Mouse (Mus musculus) spleen, adult 12 weeks (tissue): ENCODE data around the gene Ccdc24.

Source experiments
- DNase-seq: peaks from one replicate; pipeline ENCODE4 v3.0.0; 2022; ENCODE audit warnings: low spot score

Gene Ccdc24

GRCm38 (mm10) chr4:117890750-117891149, 18.4 kb upstream of the Ccdc24 start:
- DNase-seq = no peak

- no peak for DNase-seq
Measured at GRCm38 (mm10) chr4:117890031-117890430, 17.7 kb upstream of the Ccdc24 start.

- no peak for DNase-seq
Measured at GRCm38 (mm10) chr4:117889471-117889870, 17.1 kb upstream of the Ccdc24 start.

GRCm38 (mm10) chr4:117887920-117888319, 15.6 kb upstream of the Ccdc24 start:
- DNase-seq = no peak

GRCm38 (mm10) chr4:117887133-117887532, 14.8 kb upstream of the Ccdc24 start, which contains the start of gene Atp6v0b:
Gene Atp6v0b (minus strand): TSS chr4:117887333.
- DNase-seq = peak; percentile 89

GRCm38 (mm10) chr4:117886644-117887043, 14.3 kb upstream of the Ccdc24 start:
- DNase-seq = no peak

- no peak for DNase-seq
Measured at GRCm38 (mm10) chr4:117885994-117886393, 13.6 kb upstream of the Ccdc24 start.

GRCm38 (mm10) chr4:117885093-117885492, 12.7 kb upstream of the Ccdc24 start:
- DNase-seq = no peak

GRCm38 (mm10) chr4:117884146-117884545, 11.8 kb upstream of the Ccdc24 start:
- no peak for DNase-seq

- DNase-seq = no peak
Measured at GRCm38 (mm10) chr4:117882701-117883691, 10.6 kb upstream of the Ccdc24 start, which contains the start of gene B4galt2. Gene B4galt2 (minus strand): TSS chr4:117883487.

GRCm38 (mm10) chr4:117878703-117879102, 6.3 kb upstream of the Ccdc24 start:
- no peak for DNase-seq

GRCm38 (mm10) chr4:117878301-117878700, 5.9 kb upstream of the Ccdc24 start:
- no peak for DNase-seq

GRCm38 (mm10) chr4:117873615-117874014, 1.3 kb upstream of the Ccdc24 start:
- DNase-seq = no peak

GRCm38 (mm10) chr4:117871787-117872186, 570 bp downstream of the Ccdc24 start:
- no peak for DNase-seq

- DNase-seq = no peak
Measured at GRCm38 (mm10) chr4:117870437-117870836, 1.9 kb downstream of the Ccdc24 start.

- DNase-seq = no peak
Measured at GRCm38 (mm10) chr4:117869317-117869716, 3.0 kb downstream of the Ccdc24 start.

GRCm38 (mm10) chr4:117867823-117868222, 4.5 kb downstream of the Ccdc24 start:
- peak; percentile 43 for DNase-seq

GRCm38 (mm10) chr4:117867000-117867399, 5.4 kb downstream of the Ccdc24 start:
- DNase-seq = no peak

GRCm38 (mm10) chr4:117866083-117866482, 6.3 kb downstream of the Ccdc24 start:
- DNase-seq = no peak

- DNase-seq = no peak
Measured at GRCm38 (mm10) chr4:117862823-117863222, 9.5 kb downstream of the Ccdc24 start.

- DNase-seq = no peak
Measured at GRCm38 (mm10) chr4:117860570-117860969, 11.8 kb downstream of the Ccdc24 start.

GRCm38 (mm10) chr4:117858794-117859193, 13.6 kb downstream of the Ccdc24 start:
- peak; percentile 44 for DNase-seq

- DNase-seq = no peak
Measured at GRCm38 (mm10) chr4:117855146-117855545, 17.2 kb downstream of the Ccdc24 start.
